Mouse (Mus musculus) lung, adult 2 months (tissue): ENCODE data around the gene BC005537. TPM values are rescaled to one million over a fixed set of nuclear protein-coding genes. Genes with fewer than 3 reads are reported as not detected.
"Not testable (repeated sequence)": the region's sequence is repeated elsewhere in the genome, so short reads cannot be mapped to it uniquely, and the experiment has no call there.

Source experiments
- DNase-seq: peaks from one replicate; pipeline ENCODE4 v3.0.0; 2022
- H3K4me1 ChIP-seq: fragments of 200-500 bp; 2 replicates; pipeline ENCODE4 v1.6.1; 2011; ENCODE audit warnings: low read length; ENCODE audit not compliant: control insufficient read depth, insufficient read depth
- H3K4me3 ChIP-seq: fragments of 200-500 bp; replicated peaks from 2 replicates; pipeline ENCODE3; 2011; ENCODE audit warnings: low read depth, mild to moderate bottlenecking, control low read depth, low read length; ENCODE audit errors: extremely low read depth
- CTCF ChIP-seq: fragments of 200-500 bp; IDR thresholded peaks from 2 replicates; pipeline ENCODE4 v1.5.1; 2011; ENCODE audit warnings: mild to moderate bottlenecking, low read length, control low read depth; ENCODE audit not compliant: insufficient read depth
- POLR2A ChIP-seq: fragments of 200-500 bp; IDR thresholded peaks from 2 replicates; pipeline ENCODE4 v1.6.1; 2011; ENCODE audit warnings: low read depth, mild to moderate bottlenecking, control low read depth, low read length, borderline replicate concordance; ENCODE audit errors: extremely low read depth
- WGBS: fragments of 180-500 bp; shearing (Covaris S2); methylation state at CpG from one replicate; pipeline ENCODE4 v1.1.7; 2018; 5-methylcytosine and 5-hydroxymethylcytosine counted together
- polyA plus RNA-seq: library from polyadenylated mRNA; depleted of rRNA; stranded (reverse); fragments of >200 nt; gene quantifications from 2 replicates; pipeline ENCODE4 v1.2.3, GENCODE M21; 2012; rRNA removed

BC005537 gene
- polyA plus RNA-seq: 27.0 and 34.5 TPM in 2 replicates

DNA sequence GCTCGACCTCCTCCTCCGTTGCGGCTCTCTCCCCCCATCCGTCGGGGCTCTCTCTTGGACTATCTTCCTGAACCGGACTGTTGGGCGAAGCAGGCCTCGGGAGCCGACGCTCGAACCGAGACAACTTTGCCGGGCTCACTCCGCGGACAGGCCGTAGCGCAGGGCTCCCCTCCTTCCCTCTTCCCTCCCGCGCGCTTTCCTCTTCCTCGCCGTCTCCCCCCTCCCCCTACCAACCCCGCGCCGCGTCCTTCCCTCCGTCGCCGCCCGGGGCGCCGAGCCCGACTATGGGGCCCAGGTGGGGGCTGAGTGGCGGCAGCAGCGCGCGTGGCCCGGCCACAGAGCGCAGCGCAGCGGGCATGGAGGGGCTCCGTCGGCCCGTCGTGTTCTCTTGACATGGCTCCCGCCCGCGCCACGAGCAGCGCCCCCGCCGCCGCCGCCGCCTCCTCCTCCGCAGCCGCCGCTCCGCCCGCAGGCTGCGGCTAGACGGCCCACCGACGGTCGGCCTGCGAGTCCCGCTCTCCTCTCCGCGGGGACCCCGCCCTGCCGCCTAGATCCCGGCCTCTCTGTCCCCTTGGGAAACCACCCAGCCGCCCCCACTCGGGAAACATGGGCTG, at the start of gene BC005537:
TSS of gene BC005537 (plus strand) at position 350 of the 614 bp plus-strand sequence.
- peaks cover 12% of the 10 kb centered on the region for H3K4me1 ChIP-seq
- no peak for DNase-seq
- WGBS: under 1% methylated on average over 66 of the region's 74 CpGs
- peak within 1 kb of the TSS; percentile 95 for H3K4me3 ChIP-seq
- TF ChIP-seq CTCF: no peak
- no peak; the same call in 1 of the 2 replicates for TF ChIP-seq POLR2A

DNA sequence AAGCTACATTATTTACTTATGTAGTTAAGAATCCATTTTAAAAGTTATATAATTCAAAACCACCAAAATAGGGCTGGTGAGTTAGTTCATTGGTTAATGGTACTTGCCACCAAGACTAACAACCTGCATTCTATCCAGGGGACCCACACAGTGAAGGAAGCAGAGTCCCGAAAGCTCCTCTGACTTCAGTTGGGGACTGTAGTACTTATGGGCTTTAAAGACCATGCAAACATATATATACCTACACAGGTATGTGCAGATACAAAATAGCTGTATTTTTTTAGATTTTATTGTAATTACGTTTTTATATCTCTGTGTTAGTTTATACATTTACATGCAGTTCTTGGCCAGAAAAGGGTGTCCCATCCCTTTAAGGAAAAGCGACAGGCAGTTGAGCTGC, 44.7 kb upstream of the BC005537 start:
- DNase-seq: no peak
- Histone ChIP-seq H3K4me1 (no peaks in the 10 kb centered on the region; the same call in 1 of the 2 replicates), H3K4me3 (no peak overlapping the region)
- TF ChIP-seq POLR2A (no peak), CTCF (no peak)
- WGBS: 96% methylated on average over 3 of the region's 3 CpGs

DNA sequence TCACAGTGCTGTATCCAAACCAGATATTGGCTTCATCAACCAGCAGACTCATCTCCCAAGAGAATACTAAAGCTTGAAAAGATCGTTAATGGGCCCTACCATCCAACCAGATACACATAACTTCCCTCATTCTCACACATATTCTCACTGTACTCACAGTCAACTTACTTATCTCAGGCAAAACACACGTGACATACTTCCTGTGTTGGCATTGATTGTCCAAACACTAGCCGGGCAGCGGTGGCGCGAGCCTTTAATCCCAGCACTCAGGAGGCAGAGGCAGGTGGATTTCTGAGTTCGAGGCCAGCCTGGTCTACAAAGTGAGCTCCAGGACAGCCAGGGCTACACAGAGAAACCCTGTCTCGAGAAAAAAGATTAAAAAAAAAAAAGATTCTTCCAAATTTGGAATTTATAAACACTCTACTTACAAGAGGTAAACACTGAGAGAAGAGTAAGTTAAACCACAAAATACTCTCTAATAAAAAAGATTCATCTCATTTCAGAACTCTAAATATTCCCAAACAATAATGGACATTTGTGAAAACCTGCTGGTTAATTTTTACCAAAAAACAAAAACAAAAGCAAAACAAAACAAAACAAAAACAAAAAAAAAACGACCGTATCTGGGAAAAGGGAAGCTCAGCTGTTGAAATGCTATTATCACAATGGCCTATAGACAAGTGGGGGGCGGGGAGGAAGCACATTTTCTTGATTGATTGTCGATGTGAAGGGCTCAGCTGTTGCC, 43.5 kb upstream of the BC005537 start:
- H3K4me3 ChIP-seq: no peak overlapping the region
- no peak for DNase-seq
- H3K4me1 ChIP-seq: no peaks in the 10 kb centered on the region; the same call in 1 of the 2 replicates
- TF ChIP-seq CTCF: no peak
- no peak for TF ChIP-seq POLR2A
- 64% methylated on average over 12 of the region's 12 CpGs for WGBS

DNA sequence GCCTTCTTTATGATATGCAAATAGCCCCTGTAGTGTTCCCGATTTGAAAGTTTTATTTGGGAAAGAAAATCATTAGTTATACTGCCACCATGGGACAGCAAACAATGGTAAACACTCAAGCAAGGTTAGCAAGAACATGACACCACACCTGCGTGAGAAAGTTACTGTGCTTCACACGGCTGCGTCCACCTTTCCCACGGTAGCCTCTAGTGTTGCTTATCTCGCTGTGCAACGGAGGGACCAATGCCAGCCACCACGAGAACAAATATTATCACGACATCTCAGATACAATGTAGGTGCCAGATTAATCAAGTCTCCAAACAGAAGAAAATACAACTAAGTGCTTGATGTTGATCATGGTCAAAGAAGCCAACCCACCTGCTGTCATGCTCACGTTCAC, 42.0 kb upstream of the BC005537 start:
- H3K4me1 ChIP-seq: no peaks in the 10 kb centered on the region; the same call in 1 of the 2 replicates
- no peak for DNase-seq
- WGBS: 79% methylated on average over 10 of the region's 10 CpGs
- TF ChIP-seq CTCF (no peak), POLR2A (no peak)
- no peak overlapping the region for H3K4me3 ChIP-seq

DNA sequence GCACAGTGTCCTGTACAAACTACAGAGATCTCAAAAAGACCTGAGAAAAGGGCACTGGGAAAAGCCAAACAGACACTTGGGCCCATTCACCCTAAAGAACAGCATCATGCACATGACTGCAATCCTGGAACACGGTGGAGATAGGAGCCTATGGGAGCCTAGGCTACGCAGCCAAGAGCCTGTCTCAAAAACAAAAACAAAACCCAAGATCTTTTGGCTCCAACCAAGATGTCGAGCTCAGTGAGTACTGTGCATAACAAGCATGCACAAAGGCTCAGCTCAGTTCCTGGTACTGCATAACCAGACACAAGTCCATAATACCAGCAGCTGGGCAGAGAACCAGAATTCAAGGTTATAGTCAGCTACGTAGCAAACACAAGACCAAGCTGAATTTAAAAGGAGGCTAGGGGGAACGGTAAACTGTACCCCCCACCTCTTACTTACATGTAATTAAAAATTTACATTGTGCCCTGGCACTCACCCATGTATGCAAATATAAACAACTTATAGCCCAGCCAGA, 41.0 kb upstream of the BC005537 start:
- H3K4me1 ChIP-seq: no peaks in the 10 kb centered on the region; the same call in 1 of the 2 replicates
- no peak for DNase-seq
- WGBS: 51% methylated on average over 5 of the region's 5 CpGs
- no peak overlapping the region for H3K4me3 ChIP-seq
- no peak for TF ChIP-seq POLR2A

DNA sequence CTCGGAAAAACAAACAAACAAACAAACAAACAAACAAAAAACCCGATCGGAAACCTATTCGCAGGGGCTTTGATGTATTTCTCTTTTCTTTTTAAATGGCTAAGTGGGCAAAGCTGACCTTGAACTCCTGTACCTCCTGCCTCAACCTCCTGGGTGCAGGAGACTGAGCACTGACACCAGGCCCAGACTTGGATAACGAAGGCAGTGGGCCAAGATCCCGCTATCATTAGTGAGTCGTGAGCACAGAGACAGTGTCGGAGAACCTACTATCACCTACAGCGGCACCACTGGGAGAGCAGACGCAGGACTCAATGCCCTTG, 40.4 kb upstream of the BC005537 start:
- WGBS: 2% methylated on average over 10 of the region's 10 CpGs
- TF ChIP-seq POLR2A (no peak), CTCF (no peak)
- peak overlapping the region; percentile 96 for H3K4me3 ChIP-seq
- DNase-seq: no peak
- H3K4me1 ChIP-seq: no peaks in the 10 kb centered on the region; the same call in 1 of the 2 replicates

DNA sequence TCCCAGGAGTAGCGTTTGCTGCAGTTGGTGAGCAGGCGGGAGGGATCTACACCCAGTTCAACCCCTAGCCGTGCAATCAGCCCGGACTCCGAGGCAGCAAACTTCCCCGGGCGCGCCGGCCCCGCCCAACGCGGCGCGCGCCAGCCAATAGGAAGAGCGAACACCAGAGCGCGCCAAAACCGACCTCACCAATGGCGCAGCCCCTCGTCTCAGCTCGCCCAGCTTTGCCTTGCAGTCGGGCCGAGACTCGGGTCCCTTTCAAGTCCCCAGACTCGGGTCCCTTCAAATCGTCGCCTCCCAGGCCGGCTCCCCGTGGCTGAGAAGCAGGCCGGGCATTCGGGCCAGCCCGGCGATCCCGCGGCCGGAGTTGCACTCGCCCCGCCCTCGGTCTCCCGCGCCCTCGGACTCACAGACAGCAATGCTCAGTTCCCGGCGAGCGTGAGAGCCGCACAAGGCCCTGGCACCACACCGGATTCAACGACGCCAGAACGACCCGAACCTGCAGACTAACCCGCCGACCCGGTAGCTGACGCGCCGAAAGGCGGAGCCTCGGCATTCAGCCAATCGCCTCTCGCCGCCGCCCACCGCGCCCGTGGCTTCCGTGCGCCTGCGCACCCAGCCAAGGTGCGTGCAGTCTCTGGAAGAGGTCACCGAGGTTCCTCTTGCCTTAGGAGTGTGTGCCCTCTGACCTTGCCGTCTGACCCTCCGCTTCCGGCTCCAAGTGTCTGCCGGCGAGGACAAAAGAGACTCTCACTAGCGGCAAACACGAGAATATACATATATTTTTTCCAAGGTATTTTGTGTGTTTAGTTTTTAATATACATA, 39.8 kb upstream of the BC005537 start, which contains the start of gene Gmnn:
TSS of gene Gmnn (minus strand) at position 521 of the 825 bp plus-strand sequence.
- Histone ChIP-seq H3K4me3 (peak within 1 kb of the TSS; percentile 96), H3K4me1 (no peaks in the 10 kb centered on the region; the same call in 1 of the 2 replicates)
- peak; percentile 87 for DNase-seq
- TF ChIP-seq POLR2A (peak; percentile 55; the same call in 1 of the 2 replicates), CTCF (no peak)
- under 1% methylated on average over 79 of the region's 79 CpGs for WGBS

DNA sequence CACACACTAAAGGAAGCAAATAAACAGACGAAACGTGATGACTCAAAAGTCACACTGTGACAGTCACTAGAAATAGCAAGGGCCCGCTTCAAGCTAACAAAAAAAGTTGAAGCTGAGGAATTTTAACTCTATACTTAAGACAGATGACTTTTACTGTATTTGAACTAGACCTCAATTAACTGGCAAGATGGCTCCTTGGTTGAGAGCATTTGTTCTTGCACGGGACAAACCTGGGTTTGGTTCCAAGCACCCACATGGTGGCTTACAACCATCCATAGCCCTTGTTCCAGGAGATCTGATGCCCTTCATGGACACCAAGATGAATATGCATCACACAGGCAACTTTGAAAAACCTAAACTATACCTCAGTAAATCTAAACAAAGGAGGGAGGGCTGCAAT, 39.2 kb upstream of the BC005537 start:
- WGBS: 24% methylated on average over 4 of the region's 4 CpGs
- TF ChIP-seq CTCF (no peak), POLR2A (no peak)

DNA sequence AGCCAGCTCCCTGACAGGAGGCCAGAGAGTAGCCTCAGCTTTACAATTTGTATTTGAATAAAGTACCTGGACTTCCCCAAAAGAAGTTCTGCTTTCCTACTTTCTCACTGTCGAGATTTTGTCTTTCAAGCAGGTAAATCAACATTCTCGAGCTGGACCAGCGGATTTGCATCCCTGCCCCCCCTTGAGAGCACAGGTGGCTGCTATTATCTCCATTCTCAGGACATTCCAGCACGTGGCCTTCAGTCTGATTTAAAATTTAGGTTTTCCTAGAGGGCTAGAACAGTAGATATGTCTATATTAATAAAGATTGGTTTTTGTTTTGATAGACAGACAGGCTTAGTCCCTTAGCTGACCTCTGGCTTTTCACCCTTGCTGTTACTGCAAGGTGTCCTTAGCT, 33.6 kb upstream of the BC005537 start:
- not testable (repeated sequence) for DNase-seq, H3K4me1 ChIP-seq, H3K4me3 ChIP-seq
- WGBS: 58% methylated on average over 4 of the region's 4 CpGs

More for the DNA sequence above, 39.2 kb upstream of the BC005537 start:
- no peak for DNase-seq
- peak overlapping the region; percentile 96 for H3K4me3 ChIP-seq
- H3K4me1 ChIP-seq: no peaks in the 10 kb centered on the region; the same call in 1 of the 2 replicates

DNA sequence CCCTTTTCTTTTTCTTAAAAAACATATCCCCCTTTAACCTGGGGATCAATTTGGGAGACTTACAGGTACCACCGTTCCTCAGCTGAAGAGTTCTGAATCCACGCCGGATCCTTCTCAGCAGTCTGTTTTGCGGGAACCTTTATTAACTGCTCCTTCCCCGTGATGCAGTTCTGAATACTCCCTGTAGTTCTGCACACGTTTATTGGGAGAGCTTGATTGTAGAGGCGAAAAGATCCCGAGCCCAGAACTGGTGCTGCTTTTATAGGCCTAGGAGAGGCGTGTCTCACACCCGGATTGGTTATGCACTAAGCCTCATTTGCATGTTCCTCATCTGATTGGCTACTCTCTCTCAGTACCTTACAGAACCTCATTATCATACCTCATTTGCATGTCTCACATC, 30.0 kb upstream of the BC005537 start:
- WGBS: 92% methylated on average over 10 of the region's 10 CpGs
- DNase-seq, H3K4me1 ChIP-seq, H3K4me3 ChIP-seq: not testable (repeated sequence)
